Mouse (Mus musculus) spleen, adult 10 weeks (tissue): Measurements from ENCODE around the gene Kif1bp. TPM values are rescaled to one million over a fixed set of nuclear protein-coding genes. Genes with fewer than 3 reads are reported as not detected.

Experiments
- polyA plus RNA-seq: library from polyadenylated mRNA; stranded (reverse); fragments of 350-450 nt; fragmentation: Illumina TruSeq; extraction: RNeasy Lipid Tissue Mini Kit (QIAGEN cat#74804); gene quantifications from one replicate; pipeline ENCODE4 v1.2.3, GENCODE M21; 2015; ENCODE audit warnings: low replicate concordance; ENCODE audit not compliant: insufficient read depth

The Kif1bp gene
- 24.0 TPM for polyA plus RNA-seq

GRCm38 (mm10) chr10:62578338-62579100 is at the start of gene Kif1bp:
Gene Kif1bp (minus strand): TSS chr10:62578457.

GRCm38 (mm10) chr10:62602177-62603040 is 24.2 kb upstream of the Kif1bp start, which contains the start of gene Ddx21:
Gene Ddx21 (minus strand): TSS chr10:62602281.

GRCm38 (mm10) chr10:62527351-62527750 is 50.9 kb downstream of the Kif1bp start, which contains the start of gene Srgn:
Gene Srgn (minus strand): TSS chr10:62527451.

Other genes starting within 250 kb of the Kif1bp start
- gene Hk1, start 198.5 kb downstream of the Kif1bp start, polyA plus RNA-seq = 28.4 TPM
- not detected for gene Hkdc1, start 156.0 kb downstream of the Kif1bp start, polyA plus RNA-seq
- not detected for gene 4930507D05Rik, start 129.0 kb downstream of the Kif1bp start, polyA plus RNA-seq
- gene Supv3l1, start 128.7 kb downstream of the Kif1bp start, polyA plus RNA-seq = 21.7 TPM
- 78.0 TPM for gene Vps26a, start 91.7 kb downstream of the Kif1bp start, polyA plus RNA-seq
- gene Srgn, start 51.0 kb downstream of the Kif1bp start, polyA plus RNA-seq = 584 TPM
- gene Ddx21, start 23.8 kb upstream of the Kif1bp start, polyA plus RNA-seq = 115 TPM
- 127 TPM for gene Ddx50, start 72.8 kb upstream of the Kif1bp start, polyA plus RNA-seq
- 2.7 TPM for gene Stox1, start 147.7 kb upstream of the Kif1bp start, polyA plus RNA-seq
- gene Ccar1, start 213.8 kb upstream of the Kif1bp start, polyA plus RNA-seq = 137 TPM